Mouse (Mus musculus): ENCODE measurements around the gene Camk2d.

Gene Camk2d

DNA sequence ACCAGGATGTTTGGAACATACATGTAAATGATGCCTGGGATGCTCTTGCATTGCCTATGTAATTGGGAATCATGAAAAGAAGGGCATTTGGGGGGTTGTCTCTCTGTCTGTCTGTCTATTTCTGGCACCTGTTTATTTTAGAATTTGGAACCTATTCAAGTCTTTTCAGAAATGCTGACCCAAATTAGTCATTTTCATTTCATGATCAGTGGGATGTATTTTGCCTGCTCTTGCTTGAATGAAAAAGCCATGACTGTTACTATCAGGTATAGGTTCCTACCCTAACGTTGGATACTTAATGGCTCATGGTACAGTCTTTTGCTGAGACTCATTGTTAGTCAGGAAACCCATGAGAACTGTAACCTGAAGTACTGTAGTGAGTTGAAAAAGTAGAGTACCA, 144.0 kb downstream of the Camk2d start:
- in situ Hi-C loops (cut with MboI, MseI) = no loop called here

DNA sequence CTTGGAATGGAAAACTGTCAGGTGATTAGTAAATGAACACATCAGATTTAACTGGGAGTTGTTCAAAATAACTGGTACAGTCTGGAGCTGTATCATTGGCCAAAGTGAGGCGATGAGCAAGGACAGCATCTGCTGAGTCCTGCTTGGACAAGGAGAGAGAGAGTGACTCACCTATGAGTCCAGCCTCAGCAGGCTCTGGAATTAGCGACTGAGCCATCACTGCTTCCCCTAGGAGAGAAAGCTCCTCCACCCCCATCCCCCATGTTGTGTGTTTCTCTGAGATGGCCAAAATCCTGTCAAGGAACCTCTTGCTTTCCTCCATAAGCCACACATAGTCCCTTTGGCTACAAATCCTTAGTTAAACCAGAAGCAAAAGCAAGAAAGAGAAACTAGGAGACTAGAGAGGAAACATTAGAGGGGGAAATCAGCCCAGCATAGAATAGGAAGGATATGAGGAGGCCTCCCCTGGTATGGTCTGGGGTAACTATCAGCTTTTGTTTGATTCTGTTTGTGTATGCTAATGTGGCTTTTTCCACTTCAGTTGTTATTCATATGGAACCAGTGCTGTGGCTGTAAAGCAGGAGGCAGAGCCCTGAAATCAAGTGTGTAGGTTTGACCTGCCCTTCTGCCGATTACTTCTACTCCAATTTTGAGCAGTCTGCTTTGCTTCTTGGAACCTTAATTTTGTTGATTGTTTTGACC, 148.5 kb downstream of the Camk2d start:
- in situ Hi-C loops (cut with MboI, MseI) = no loop called here

DNA sequence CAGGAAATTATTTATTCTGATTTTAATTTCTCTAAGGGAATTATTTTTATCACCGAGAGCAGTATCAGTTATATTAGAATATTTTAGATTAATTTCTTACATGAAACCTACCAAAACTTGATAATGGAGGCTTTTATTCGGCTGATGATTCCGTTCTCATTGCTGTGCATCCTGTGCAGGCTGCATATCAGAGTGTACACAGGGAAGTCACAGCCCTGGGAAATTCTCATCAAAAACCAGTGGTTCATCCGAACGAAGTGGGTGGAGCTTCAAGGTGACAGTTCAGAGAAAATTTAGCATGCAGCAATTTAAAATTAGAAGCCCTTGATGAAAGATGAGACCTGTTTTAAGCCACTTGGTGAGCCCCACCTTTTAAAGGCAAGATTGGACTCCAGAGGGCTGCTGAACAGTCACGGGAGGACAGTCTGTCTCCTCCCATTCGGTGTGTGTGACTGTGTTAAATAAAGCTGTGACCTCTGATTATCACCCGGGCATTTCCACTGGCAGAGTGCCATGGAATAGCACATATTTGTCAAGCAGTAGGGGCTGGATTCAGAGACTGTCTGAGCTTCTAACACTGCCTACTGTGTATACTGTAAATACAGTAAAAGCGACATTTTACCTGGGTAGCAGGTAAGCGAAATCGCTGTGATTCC, 150.2 kb downstream of the Camk2d start:
- in situ Hi-C loops (cut with MboI, MseI) = no loop called here

DNA sequence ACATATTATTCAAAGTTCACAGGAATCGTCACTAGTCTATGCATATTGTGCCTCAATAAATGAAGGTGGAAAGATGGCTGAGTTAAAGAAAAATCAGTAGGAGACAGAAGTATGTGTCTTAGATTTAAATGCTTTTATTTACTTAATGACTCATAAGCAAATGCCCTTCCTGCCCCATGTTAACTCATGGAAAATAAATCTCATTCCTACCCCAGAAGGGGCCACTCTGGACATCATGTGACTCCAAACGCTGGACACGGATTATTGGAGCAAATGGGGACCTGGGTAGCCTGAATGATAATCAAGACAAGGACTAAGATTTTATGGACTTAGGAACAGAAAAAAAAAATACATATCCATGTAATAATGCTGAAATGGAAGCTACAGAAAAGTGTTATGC, 151.5 kb downstream of the Camk2d start:
- in situ Hi-C loops (cut with MboI, MseI) = no loop called here

DNA sequence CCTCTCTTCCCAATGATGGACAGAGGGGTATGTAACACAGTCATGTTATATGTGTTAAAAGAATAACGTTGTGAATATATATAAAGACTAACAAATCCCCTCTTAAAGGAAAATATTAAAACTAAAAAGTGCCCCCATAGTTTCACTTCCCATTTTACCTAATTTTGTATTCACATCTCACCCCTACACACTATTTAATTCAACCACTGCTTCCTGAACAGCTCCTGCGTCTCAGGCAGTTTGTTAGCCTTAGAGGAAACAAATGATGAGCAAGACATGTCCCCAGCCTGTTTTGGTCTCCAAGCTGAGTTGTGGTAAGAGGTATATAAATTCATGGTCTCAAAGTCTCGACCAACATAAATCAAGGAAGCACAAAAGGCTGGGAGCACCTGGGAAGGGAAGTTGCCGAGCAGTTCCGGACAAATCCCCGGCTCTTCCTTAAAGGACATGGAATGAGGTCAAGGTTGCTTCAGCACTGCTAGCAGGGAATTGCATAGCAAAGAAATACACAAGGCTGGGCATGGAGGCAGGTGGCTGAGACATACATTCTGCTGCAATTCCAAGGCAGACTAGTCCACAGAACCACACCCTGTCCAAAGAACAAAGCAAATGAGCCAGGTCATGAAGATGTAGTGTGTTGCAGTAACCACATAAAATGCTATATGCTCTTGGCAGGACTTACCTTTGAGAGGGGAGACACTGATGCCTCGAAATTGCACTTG, 155.4 kb downstream of the Camk2d start:
- in situ Hi-C loops (cut with MboI, MseI) = no loop called here

DNA sequence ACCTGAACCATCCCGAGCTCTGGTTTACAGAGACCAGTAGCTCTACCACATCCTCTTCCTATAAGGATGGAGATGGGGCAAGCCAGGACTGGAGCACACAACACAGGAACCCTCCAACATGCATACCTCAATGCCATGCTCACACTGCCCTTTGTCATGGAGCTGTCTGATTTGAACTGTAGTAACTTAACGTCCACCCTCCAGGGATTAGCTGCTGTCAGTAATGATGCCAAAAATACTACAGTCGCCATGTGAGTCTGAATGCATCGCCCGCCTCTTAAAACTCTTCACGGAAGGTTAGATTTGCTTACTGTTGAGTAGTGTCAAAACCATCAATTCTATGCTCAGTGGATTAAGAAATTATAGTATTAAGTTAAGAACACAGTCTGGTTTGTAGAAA, 156.9 kb downstream of the Camk2d start:
- in situ Hi-C loops (cut with MboI, MseI) = no loop called here

DNA sequence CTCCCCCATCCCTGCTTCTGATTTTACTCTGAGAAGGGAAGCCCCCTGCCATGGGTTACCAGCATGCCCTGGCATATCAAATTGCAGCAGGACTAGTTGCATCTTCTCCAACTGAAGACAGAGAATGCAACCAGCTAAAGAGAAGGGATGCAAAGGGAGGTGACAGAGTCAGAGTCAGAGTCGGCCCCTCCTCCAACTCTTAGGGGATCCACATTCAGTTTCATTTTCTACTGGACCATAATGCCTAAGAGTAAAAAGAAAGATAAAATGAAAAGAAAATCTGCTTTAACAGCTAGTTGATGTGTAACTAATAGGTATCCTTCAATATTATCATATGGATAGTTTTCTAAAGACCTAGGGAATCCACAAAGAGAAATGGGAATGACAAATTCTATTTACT, 162.3 kb downstream of the Camk2d start:
- in situ Hi-C loops (cut with MboI, MseI) = no loop called here

DNA sequence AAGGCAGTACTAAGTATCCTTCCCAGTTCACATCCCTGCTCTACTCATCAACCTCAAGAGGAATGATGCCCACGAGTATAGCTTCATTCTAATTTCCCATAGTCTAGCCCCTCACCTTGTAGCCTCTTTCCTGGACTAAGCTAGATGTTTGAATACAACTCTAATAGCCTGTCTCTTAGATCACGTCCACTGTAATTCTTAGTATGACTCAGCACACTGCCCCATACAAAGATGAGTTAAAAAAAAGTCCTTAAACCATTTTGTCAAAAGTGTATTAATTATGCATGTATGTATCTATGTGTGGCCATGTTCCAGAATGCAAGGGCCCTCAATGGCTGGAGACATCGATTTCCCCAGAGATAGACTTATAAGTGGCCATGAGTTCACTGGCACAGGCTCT, 164.5 kb downstream of the Camk2d start:
- in situ Hi-C loops (cut with MboI, MseI) = no loop called here

DNA sequence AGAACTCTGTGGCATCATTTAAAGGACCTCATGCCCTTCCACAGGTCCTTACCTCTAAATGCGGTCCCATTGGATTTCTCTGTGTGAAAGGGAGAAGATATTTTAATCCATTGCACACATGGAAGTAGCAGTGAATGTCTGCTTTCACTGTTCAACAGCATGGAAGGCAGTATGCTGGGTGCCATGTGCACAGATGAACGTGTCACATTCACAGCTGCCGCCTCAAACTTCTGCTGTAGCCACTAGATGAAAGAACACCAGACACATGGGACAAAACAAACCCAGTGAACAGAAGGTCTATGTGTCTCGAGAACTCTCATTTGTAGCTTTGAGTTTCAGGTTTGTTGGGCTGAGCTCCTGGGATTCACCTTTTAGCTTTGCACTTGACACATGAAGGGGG, 168.6 kb downstream of the Camk2d start:
- in situ Hi-C loops (cut with MboI, MseI) = no loop called here

DNA sequence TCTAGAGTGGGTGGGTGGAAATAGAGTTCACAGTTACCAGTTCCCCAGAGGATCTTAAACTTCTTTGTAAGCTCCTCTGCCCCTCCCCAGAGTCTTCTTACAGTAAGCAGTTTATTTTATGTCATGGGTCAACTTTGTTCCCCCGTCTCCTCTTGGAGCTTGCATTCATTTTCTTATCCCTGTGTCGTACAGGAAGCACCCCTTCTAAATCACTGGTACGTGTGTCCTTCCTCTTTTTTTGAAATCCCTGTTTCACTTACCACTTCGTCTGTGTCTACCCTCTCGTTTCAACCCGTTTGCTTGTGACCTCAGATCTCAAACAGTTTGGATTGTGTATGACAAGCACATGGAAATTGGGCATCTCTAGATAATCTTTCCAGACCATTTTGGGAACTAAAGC, 174.0 kb downstream of the Camk2d start:
- in situ Hi-C loops (cut with MboI, MseI) = loop anchor here (5.0 kb wide), 1 partner anchor 188 kb away; no protein-coding TSS in a partner anchor

DNA sequence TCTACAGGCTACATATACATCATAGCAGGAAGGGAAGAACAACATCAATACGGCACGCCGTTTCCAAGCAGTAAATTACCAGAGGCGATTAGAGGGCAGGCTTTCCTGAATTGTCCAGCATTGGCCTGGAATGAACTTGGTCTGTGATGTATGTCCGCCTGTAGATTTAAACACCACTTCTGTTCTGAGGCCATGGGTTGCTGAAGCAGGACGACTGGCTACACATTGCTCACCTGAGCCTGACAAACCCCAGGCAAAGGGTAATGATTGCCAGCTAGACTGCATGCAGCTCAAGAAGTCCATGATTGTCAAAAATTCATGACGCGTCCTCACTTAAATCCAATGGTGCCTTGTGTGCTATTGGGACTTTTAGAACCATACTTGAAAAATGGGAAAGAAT, 174.9 kb downstream of the Camk2d start:
- in situ Hi-C loops (cut with MboI, MseI) = loop anchor here (5.0 kb wide), 1 partner anchor 189 kb away; no protein-coding TSS in a partner anchor

DNA sequence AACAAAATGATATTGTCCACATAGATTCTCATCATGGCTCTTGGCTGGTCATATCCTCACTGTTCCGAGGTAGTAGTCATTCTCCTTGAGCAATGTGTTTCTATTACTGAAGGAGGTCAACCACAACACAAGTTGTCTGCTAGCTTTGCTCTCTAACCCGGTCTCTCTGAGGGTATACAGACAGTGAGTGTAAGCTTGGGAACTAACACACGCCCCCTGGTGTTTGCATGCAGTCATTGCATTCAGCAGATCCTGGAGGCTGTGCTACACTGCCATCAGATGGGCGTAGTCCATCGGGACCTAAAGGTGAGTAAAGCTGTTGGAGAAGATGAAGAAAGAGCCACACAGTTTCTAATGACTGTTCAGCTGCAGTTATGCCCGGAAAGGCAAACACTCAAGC, 175.4 kb downstream of the Camk2d start:
- in situ Hi-C loops (cut with MboI, MseI) = loop anchor here (5.0 kb wide), 1 partner anchor 189 kb away; no protein-coding TSS in a partner anchor

DNA sequence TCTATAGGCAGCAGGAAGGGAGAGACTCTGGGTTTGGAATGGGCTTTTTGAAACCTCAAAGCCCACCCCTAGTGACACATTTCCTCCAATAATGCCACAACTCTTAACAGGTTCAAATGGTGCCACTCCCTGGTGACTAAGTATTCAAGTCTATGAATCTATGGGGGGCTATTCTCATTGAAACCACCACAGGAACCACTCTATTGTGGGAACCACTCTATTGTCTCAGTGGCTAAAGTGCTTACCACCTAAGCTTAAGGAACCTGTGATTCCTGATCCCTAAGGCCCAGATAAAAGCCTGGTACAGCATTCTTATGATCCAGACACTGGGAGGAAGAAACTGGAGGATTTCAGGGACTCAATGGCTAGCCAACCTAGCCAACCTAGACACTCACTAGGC, 179.9 kb downstream of the Camk2d start:
- in situ Hi-C loops (cut with MboI, MseI) = no loop called here

DNA sequence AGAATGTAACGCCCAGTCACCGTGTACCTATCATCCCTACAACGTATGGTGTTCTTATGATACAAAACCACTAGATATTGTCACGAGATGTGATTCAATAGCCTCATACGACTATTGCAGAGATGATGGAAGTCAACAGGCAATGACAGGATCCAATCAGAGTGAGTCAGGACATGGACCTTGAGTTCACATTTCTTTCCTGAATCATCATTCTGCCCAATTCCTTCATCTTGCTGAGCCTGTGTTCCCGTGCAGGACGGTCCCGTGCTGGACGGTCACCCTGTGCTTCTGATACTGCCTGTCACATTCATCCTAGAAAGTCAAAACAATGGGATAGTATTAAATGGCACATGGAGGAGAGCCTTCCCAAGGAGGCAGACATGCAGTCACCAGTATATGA, 181.0 kb downstream of the Camk2d start:
- in situ Hi-C loops (cut with MboI, MseI) = no loop called here

DNA sequence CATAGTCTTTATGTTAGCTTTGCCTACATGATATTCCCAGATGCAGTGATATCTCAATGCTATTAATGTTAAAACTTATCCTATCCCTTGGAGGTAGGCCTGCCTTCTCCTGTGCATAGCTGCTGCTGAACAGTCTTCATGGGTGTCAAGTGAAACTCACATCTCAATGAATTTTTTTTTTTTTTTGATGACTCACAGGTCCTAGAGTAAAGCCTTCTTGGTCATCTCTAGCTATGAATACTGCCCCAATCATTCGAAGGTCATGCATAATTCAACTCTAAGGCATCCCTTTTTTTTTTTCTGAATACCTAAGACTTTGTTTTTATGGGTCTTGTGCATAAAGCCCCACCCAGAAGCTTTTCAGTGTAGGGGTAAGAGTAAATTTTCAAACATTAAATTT, 181.8 kb downstream of the Camk2d start:
- in situ Hi-C loops (cut with MboI, MseI) = no loop called here

DNA sequence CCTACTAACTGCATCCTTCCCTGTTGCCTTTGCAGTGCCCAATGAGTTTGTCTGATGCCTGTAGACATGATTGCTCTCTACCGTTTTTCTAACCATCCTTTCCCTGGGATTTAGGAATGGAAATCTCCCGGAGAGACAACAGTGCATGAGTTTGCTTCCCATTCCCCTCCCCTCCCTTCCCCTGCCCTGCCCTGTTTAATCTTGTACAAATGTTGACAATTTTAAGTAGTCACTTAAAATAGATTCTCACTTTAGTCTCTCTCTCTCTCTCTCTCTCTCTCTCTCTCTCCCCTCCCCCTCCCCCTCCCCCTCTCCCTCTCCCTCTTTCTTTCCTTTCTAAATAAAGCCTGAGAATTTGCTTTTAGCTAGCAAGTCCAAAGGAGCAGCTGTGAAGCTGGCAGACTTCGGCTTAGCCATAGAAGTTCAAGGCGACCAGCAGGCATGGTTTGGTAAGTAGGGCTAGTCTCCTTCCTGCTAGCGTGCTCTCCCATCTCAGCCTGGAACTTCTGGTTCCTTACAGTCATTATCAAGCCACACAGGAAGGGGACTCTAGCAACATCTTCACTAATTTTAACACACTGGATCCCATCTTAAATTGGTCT, 184.0 kb downstream of the Camk2d start:
- in situ Hi-C loops (cut with MboI, MseI) = no loop called here

DNA sequence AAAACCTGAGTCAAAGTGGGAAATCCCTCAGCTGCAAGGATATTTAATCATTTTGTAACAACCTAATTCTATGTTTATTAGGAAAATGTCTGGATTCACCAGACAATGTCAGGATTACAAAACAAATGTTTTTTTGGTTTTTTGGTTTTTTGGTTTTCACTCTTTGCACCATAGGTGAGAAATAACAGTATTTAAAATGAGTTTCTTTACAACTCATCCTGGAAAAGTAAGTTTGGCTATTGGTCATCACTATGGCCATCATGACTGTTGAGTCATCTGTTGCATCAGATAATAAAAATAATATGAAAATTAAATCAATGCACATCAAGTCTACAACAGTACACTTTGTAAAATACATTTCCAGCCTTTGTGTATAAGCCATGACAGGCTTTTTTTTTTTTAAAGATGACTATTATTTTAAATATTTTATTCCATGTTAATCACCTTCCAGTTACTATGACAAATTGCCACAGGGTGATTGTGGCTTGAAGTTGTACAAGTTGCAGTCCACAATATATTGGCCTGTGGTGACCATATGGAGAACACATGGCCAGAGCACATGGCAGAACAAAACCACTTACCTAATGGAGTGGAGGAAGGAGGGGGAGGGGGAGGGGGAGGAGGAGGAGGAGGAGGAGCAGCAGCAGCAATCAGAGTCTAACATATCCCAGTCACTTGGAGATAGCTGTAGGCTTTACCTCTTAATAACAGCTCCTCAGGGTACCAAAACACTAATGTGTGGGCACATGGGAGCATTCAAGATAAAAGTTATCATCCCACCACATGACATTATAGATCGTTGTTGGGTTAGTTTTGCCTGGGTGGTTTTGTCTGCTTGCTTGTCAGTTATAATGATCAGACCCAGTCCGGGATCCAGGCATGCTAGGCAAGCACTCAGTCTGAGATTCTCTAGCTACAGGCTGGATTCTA, 197.2 kb downstream of the Camk2d start:
- in situ Hi-C loops (cut with MboI, MseI) = no loop called here

DNA sequence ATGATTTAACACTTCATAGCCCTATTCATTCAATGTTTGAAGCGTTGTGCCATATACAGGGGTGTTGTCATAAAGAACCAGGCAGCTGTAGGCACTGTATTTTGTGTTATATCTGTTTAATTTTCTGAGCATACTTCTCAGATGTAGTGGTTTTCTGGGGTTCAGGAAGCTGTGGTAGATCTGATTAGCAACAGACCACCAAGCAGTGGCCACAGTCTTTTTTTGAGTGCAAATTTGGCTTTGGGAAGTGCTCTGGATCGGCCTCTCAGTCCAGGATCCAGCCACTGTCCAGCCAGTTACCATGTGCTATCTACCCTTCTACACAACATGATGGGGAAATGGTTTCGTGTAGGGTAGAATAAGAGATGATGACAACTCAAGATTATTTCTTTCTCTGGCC, 199.8 kb downstream of the Camk2d start:
- in situ Hi-C loops (cut with MboI, MseI) = no loop called here

DNA sequence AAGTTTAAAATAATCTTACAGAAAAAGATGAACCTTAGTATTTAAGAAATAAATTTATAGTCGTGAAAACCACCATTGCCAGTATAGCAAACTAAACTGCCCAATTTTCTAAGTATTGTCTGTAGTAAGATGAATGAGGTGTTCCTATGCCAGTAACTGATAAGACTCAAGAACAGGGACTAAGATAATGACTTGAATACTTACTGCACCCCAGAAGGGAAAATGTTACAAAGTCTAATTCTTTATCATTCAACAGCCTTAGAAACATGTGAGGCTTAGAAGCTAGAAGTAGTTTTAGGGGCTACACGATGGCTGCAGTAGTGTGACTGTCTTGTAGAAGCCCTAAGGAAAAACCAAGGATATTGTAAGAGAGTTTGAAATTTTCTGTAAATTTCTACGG, 200.9 kb downstream of the Camk2d start:
- in situ Hi-C loops (cut with MboI, MseI) = no loop called here

DNA sequence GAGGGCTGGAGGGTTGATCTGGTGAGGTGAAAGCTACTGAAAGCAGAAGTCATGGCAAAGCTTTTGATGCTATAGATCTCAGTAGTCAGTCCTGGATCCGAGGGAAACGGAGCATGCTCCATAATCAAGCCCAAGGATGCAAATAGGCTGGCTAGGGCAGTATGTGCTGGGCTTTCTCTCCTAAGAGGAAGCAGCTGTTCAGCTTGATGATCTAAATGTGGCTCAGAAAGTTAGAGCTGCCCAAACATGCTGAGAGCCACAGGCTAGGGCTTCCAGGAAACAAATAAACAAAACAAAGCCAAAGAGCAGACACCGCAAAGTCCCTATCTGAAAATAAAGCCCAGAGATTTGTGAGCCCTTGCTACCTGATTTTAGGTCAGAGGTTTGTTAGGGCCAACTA, 201.7 kb downstream of the Camk2d start:
- in situ Hi-C loops (cut with MboI, MseI) = no loop called here

DNA sequence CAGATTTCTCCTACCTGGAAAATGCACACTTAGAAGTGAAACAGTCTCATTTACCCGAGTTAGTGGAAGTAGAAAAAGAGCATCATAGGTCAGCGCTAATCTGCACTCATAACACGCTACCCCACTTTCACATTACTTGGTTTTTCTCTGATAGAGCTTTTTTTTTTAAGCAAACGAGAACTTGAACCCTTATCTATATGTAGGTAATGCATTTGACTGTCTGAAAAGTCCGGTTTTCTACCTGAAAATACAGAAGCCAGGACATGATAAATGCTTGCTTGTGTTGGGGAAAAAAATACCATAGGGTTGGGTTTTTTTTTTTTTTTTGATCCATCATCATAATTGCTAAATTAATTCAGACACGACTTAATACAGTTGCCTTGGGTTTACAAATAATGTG, 206.9 kb downstream of the Camk2d start:
- in situ Hi-C loops (cut with MboI, MseI) = no loop called here

All from T-helper 2 cell (primary cell).